Mouse (Mus musculus): ENCODE data around the gene Ankrd1. TPM values are rescaled to one million over a fixed set of nuclear protein-coding genes. Genes with fewer than 3 reads are reported as not detected.

Ankrd1 gene
- polyA plus RNA-seq, 1 experiment from 2014 or later: not detected

DNA sequence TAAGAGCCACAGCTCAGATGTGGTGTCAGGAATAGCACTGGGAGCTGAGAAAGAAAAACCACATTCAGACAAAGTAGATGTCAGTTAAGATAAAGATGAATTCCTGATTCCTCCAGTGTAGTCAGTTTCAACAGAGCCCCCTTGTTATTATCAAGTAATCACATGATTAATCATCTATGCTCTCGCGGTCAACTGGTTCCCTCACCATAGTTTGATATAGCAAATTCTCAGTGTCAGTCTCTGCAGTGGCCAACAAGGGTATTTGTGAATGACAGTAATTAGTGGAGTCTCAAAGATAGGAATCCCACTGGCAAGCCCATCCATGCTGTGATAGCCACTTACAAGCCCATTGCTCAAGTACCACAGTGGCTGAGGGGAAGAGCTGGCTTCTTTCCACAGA lies 23.7 kb upstream of the Ankrd1 start:
- H3K4me2 ChIP-seq (replicated peaks; ENCODE audit: low read depth, low read length): no peak overlapping the region
- H3K9me3 ChIP-seq (ENCODE audit: control insufficient read depth, low read length): no peaks in the 10 kb centered on the region
- H3K27ac ChIP-seq (ENCODE audit: low read depth, low read length): no peak overlapping the region
- no peaks in the 10 kb centered on the region for H3K27me3 ChIP-seq (ENCODE audit: control insufficient read depth, insufficient read depth, low read length)
- 95% methylated on average over 2 of the region's 2 CpGs for WGBS
- ATAC-seq (ENCODE audit: low FRiP score) (no peak), DNase-seq (ENCODE audit: low spot score) (no peak)
- H3K9ac ChIP-seq (ENCODE audit: low read depth, low read length): no peak overlapping the region
- H3K4me1 ChIP-seq (replicated peaks; ENCODE audit: control insufficient read depth, insufficient read depth, low read length): no peaks in the 10 kb centered on the region
- no peak overlapping the region for H3K4me3 ChIP-seq (ENCODE audit: low read depth, low read length)
- no peaks in the 10 kb centered on the region for H3K36me3 ChIP-seq (ENCODE audit: control insufficient read depth, insufficient read depth, low read length)

DNA sequence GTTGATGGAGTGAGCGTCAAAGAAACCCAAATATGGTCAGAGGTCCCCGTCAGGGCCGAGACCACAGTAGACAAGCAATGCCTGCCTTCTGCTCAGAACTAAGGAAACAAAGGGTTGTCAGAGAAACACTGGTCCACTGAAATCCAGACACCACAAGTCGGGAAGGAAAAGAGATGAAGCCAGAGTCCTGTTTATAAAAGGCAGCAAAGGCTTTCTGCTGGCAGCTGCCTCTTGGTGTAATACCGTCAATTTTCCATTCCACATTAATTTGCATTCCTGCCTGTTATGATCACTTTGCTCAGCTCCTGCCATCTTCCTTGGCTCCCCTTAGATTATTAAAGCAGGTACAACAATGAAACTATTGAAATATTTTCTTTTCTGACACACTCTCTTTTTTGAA lies 13.8 kb upstream of the Ankrd1 start:
- Histone ChIP-seq H3K9ac (ENCODE audit: low read depth, low read length) (no peak overlapping the region), H3K36me3 (ENCODE audit: control insufficient read depth, insufficient read depth, low read length) (no peaks in the 10 kb centered on the region), H3K4me2 (replicated peaks; ENCODE audit: low read depth, low read length) (no peak overlapping the region), H3K9me3 (ENCODE audit: control insufficient read depth, low read length) (no peaks in the 10 kb centered on the region), H3K27me3 (ENCODE audit: control insufficient read depth, insufficient read depth, low read length) (no peaks in the 10 kb centered on the region), H3K27ac (ENCODE audit: low read depth, low read length) (no peak overlapping the region), H3K4me1 (replicated peaks; ENCODE audit: control insufficient read depth, insufficient read depth, low read length) (no peaks in the 10 kb centered on the region), H3K4me3 (ENCODE audit: low read depth, low read length) (no peak overlapping the region)
- no peak for ATAC-seq (ENCODE audit: low FRiP score)
- WGBS: 53% methylated on average over 5 of the region's 5 CpGs
- no peak for DNase-seq (ENCODE audit: low spot score)

DNA sequence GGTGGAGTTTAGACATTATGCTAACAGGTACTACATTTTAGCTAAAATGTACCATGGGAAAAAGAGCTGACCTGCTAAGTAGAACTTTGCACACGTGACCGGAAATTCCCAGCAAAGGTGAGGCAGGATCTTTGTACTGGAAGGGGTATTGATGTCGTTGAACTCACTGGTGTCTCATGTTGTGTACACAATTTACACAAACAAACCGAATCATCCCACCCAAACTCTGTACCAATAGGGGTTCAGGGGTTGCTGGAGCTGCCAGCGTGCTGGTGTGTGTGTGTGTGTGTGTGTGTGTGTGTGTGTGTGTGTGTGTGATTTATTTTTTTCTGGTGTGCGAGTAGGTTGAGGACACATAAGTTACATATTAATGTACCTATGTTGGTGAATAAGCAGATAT lies 13.2 kb upstream of the Ankrd1 start:
- WGBS: 95% methylated on average over 6 of the region's 6 CpGs
- H3K9ac ChIP-seq (ENCODE audit: low read depth, low read length): no peak overlapping the region
- H3K27me3 ChIP-seq (ENCODE audit: control insufficient read depth, insufficient read depth, low read length): no peaks in the 10 kb centered on the region
- H3K4me2 ChIP-seq (replicated peaks; ENCODE audit: low read depth, low read length): no peak overlapping the region
- ATAC-seq (ENCODE audit: low FRiP score) (no peak), DNase-seq (ENCODE audit: low spot score) (no peak)
- H3K9me3 ChIP-seq (ENCODE audit: control insufficient read depth, low read length): no peaks in the 10 kb centered on the region
- no peaks in the 10 kb centered on the region for H3K36me3 ChIP-seq (ENCODE audit: control insufficient read depth, insufficient read depth, low read length)
- no peaks in the 10 kb centered on the region for H3K4me1 ChIP-seq (replicated peaks; ENCODE audit: control insufficient read depth, insufficient read depth, low read length)
- H3K4me3 ChIP-seq (ENCODE audit: low read depth, low read length): no peak overlapping the region
- no peak overlapping the region for H3K27ac ChIP-seq (ENCODE audit: low read depth, low read length)

GRCm38 (mm10) chr19:36131990-36132389 lies 12.1 kb upstream of the Ankrd1 start:
- H3K36me3 ChIP-seq (ENCODE audit: control insufficient read depth, insufficient read depth, low read length): no peaks in the 10 kb centered on the region
- DNase-seq (ENCODE audit: low spot score) (no peak), ATAC-seq (ENCODE audit: low FRiP score) (no peak)
- no peak overlapping the region for H3K4me3 ChIP-seq (ENCODE audit: low read depth, low read length)
- whole genome bisulfite sequencing: 74% methylated on average over 6 of the region's 6 CpGs
- no peaks in the 10 kb centered on the region for H3K4me1 ChIP-seq (replicated peaks; ENCODE audit: control insufficient read depth, insufficient read depth, low read length)
- no peaks in the 10 kb centered on the region for H3K9me3 ChIP-seq (ENCODE audit: control insufficient read depth, low read length)
- no peak overlapping the region for H3K9ac ChIP-seq (ENCODE audit: low read depth, low read length)
- H3K27ac ChIP-seq (ENCODE audit: low read depth, low read length): no peak overlapping the region
- H3K4me2 ChIP-seq (replicated peaks; ENCODE audit: low read depth, low read length): no peak overlapping the region
- no peaks in the 10 kb centered on the region for H3K27me3 ChIP-seq (ENCODE audit: control insufficient read depth, insufficient read depth, low read length)

DNA sequence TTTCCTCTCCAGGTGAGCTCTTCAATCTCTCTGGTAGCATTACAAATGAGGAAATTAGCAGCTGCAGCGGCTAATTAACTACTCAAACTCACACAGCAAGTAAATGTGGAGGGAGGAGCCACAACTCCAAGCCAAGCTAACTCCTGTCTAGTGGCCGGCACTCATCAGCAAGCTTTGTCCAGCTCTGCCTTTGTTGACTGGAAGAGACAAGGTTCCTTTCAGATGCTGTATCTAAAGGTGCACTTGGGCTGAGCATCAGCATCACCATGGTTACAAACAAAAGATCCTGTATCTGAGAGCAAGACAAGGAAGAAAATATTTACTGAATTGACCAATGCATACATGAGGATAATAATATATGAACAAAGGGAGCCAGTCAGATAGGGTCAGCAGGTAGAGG lies 10.3 kb upstream of the Ankrd1 start:
- 57% methylated on average over 2 of the region's 2 CpGs for WGBS
- no peaks in the 10 kb centered on the region for H3K9me3 ChIP-seq (ENCODE audit: control insufficient read depth, low read length)
- no peak overlapping the region for H3K4me2 ChIP-seq (replicated peaks; ENCODE audit: low read depth, low read length)
- H3K27ac ChIP-seq (ENCODE audit: low read depth, low read length): no peak overlapping the region
- no peaks in the 10 kb centered on the region for H3K4me1 ChIP-seq (replicated peaks; ENCODE audit: control insufficient read depth, insufficient read depth, low read length)
- no peak for DNase-seq (ENCODE audit: low spot score)
- no peaks in the 10 kb centered on the region for H3K36me3 ChIP-seq (ENCODE audit: control insufficient read depth, insufficient read depth, low read length)
- H3K4me3 ChIP-seq (ENCODE audit: low read depth, low read length): no peak overlapping the region
- ATAC-seq (ENCODE audit: low FRiP score): no peak
- no peak overlapping the region for H3K9ac ChIP-seq (ENCODE audit: low read depth, low read length)
- H3K27me3 ChIP-seq (ENCODE audit: control insufficient read depth, insufficient read depth, low read length): no peaks in the 10 kb centered on the region

DNA sequence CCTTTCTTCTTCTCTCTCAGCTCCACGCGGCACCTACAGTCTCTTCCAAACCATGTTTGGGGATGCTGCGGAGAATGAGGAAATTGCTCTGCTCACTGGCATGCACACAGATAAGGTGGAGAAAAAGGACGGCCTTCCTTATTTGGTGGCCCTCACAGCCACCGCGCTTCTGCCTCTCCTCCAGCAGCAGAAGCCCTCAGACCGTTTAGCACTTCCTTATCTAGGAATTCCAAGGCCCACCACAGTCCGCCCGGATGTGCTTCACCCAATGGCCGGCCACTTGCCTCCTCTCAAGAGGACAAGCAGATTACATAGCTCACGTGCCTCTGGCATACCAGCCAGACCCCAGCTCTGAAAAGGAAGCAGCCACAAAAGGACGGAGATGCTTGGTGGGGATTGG lies 9.7 kb upstream of the Ankrd1 start:
- no peak for DNase-seq (ENCODE audit: low spot score)
- Histone ChIP-seq H3K9ac (ENCODE audit: low read depth, low read length) (no peak overlapping the region), H3K9me3 (ENCODE audit: control insufficient read depth, low read length) (no peaks in the 10 kb centered on the region), H3K4me3 (ENCODE audit: low read depth, low read length) (no peak overlapping the region), H3K27ac (ENCODE audit: low read depth, low read length) (no peak overlapping the region), H3K27me3 (ENCODE audit: control insufficient read depth, insufficient read depth, low read length) (no peaks in the 10 kb centered on the region), H3K4me2 (replicated peaks; ENCODE audit: low read depth, low read length) (no peak overlapping the region), H3K36me3 (ENCODE audit: control insufficient read depth, insufficient read depth, low read length) (no peaks in the 10 kb centered on the region), H3K4me1 (replicated peaks; ENCODE audit: control insufficient read depth, insufficient read depth, low read length) (no peaks in the 10 kb centered on the region)
- ATAC-seq (ENCODE audit: low FRiP score): no peak
- 58% methylated on average over 12 of the region's 12 CpGs for WGBS

- ATAC-seq (ENCODE audit: low FRiP score): no peak
- 53% methylated on average over 9 of the region's 9 CpGs for WGBS
Observed at GRCm38 (mm10) chr19:36129213-36129612, 9.3 kb upstream of the Ankrd1 start.

DNA sequence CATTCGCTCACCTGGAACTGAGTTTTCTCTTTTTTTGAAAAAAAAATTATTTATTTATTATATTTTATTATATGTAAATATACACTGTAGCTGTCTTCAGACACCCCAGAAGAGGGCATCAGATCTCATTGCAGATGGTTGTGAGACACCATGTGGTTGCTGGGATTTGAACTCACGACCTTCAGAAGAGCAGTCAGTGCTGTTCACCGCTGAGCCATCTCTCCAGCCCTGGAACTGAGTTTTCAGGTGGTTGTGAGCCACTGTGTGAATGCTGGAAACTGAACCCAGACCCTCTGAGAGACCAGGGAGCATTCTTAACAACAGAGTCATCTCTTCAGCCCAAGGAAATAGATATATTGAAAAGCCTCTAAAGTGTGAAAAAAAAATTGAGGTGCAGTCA lies 8.5 kb upstream of the Ankrd1 start:
- H3K4me1 ChIP-seq (replicated peaks; ENCODE audit: control insufficient read depth, insufficient read depth, low read length): no peaks in the 10 kb centered on the region
- ATAC-seq (ENCODE audit: low FRiP score): no peak
- no peak overlapping the region for H3K27ac ChIP-seq (ENCODE audit: low read depth, low read length)
- no peak for DNase-seq (ENCODE audit: low spot score)
- no peak overlapping the region for H3K4me2 ChIP-seq (replicated peaks; ENCODE audit: low read depth, low read length)
- H3K9me3 ChIP-seq (ENCODE audit: control insufficient read depth, low read length): no peaks in the 10 kb centered on the region
- H3K9ac ChIP-seq (ENCODE audit: low read depth, low read length): no peak overlapping the region
- no peaks in the 10 kb centered on the region for H3K27me3 ChIP-seq (ENCODE audit: control insufficient read depth, insufficient read depth, low read length)
- H3K36me3 ChIP-seq (ENCODE audit: control insufficient read depth, insufficient read depth, low read length): no peaks in the 10 kb centered on the region
- 97% methylated on average over 3 of the region's 3 CpGs for WGBS
- H3K4me3 ChIP-seq (ENCODE audit: low read depth, low read length): no peak overlapping the region

More at GRCm38 (mm10) chr19:36129213-36129612, 9.3 kb upstream of the Ankrd1 start:
- H3K4me1 ChIP-seq (replicated peaks; ENCODE audit: control insufficient read depth, insufficient read depth, low read length): no peaks in the 10 kb centered on the region
- no peaks in the 10 kb centered on the region for H3K36me3 ChIP-seq (ENCODE audit: control insufficient read depth, insufficient read depth, low read length)
- H3K27me3 ChIP-seq (ENCODE audit: control insufficient read depth, insufficient read depth, low read length): no peaks in the 10 kb centered on the region
- no peak overlapping the region for H3K4me3 ChIP-seq (ENCODE audit: low read depth, low read length)
- no peak overlapping the region for H3K27ac ChIP-seq (ENCODE audit: low read depth, low read length)
- no peak overlapping the region for H3K4me2 ChIP-seq (replicated peaks; ENCODE audit: low read depth, low read length)
- H3K9me3 ChIP-seq (ENCODE audit: control insufficient read depth, low read length): no peaks in the 10 kb centered on the region
- no peak overlapping the region for H3K9ac ChIP-seq (ENCODE audit: low read depth, low read length)
- DNase-seq (ENCODE audit: low spot score): no peak

DNA sequence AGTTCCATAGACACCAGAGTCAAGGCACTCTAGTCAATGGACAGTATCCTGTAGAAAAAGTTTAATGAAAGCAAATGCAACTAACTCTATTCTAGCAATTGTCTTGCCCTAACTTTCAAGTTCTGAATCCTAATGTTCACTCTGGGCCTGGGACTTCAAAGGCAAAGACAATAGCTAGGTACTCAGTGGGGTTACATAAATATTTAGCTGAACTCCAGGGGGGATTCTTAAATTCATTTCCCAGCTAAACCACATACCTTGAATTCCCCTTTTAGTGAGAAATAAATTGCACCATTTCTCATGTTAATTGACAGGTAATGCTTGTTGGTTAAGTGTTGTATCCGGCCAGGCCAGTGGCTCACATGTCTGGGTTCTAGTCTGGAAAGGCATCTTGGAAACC lies 4.3 kb upstream of the Ankrd1 start:
- H3K4me3 ChIP-seq (ENCODE audit: low read depth, low read length): no peak overlapping the region
- no peaks in the 10 kb centered on the region for H3K36me3 ChIP-seq (ENCODE audit: control insufficient read depth, insufficient read depth, low read length)
- H3K4me1 ChIP-seq (replicated peaks; ENCODE audit: control insufficient read depth, insufficient read depth, low read length): no peaks in the 10 kb centered on the region
- WGBS: 68% methylated on average over 1 of the region's 1 CpGs
- H3K9me3 ChIP-seq (ENCODE audit: control insufficient read depth, low read length): no peaks in the 10 kb centered on the region
- no peak overlapping the region for H3K9ac ChIP-seq (ENCODE audit: low read depth, low read length)
- DNase-seq (ENCODE audit: low spot score) (no peak), ATAC-seq (ENCODE audit: low FRiP score) (no peak)
- H3K27me3 ChIP-seq (ENCODE audit: control insufficient read depth, insufficient read depth, low read length): no peaks in the 10 kb centered on the region
- no peak overlapping the region for H3K4me2 ChIP-seq (replicated peaks; ENCODE audit: low read depth, low read length)
- no peak overlapping the region for H3K27ac ChIP-seq (ENCODE audit: low read depth, low read length)

Data from hindbrain, embryonic 11.5 days (tissue).